Mouse (Mus musculus) embryonic facial prominence, embryonic 10.5 days (tissue): ENCODE measurements at regions not wholly inside any gene's neighbourhood (a gene's known extent, or its start where the extent isn't known, plus 50 kb on each side); places are given as distances from the start of the nearest gene placed in this dataset.
A peak's percentile ranks its signal among the peaks of the same experiment; 100 is the strongest.

Experiments used
- DNase-seq: peaks from one replicate; pipeline ENCODE4 v3.0.0-alpha.2; 2017; ENCODE audit warnings: low spot score
- H3K27ac ChIP-seq: fragments of 300-500 bp; sonication (generic); replicated peaks from 2 replicates; pipeline ENCODE4 v1.5.1; 2016; ENCODE audit warnings: mild to moderate bottlenecking
- H3K27me3 ChIP-seq: fragments of 300-500 bp; sonication (generic); replicated peaks from 2 replicates; pipeline ENCODE4 v1.6.1; 2016; ENCODE audit warnings: low read depth, mild to moderate bottlenecking; ENCODE audit not compliant: poor library complexity, severe bottlenecking
- H3K36me3 ChIP-seq: fragments of 300-500 bp; sonication (generic); replicated peaks from 2 replicates; pipeline ENCODE4 v1.6.1; 2016; ENCODE audit warnings: mild to moderate bottlenecking, moderate library complexity
- H3K4me1 ChIP-seq: fragments of 300-500 bp; sonication (generic); 2 replicates; pipeline ENCODE4 v1.6.1; 2016
- H3K4me3 ChIP-seq: fragments of 300-500 bp; sonication (generic); 2 replicates; pipeline ENCODE4 v1.5.1; 2016; ENCODE audit warnings: mild to moderate bottlenecking, moderate library complexity
- H3K9me3 ChIP-seq: fragments of 300-500 bp; sonication (generic); 2 replicates; pipeline ENCODE4 v1.6.1; 2016; ENCODE audit warnings: mild to moderate bottlenecking
- WGBS: fragments of 180-500 bp; shearing (Covaris S2); methylation state at CpG from one replicate; pipeline ENCODE4 v1.1.7; 2016; 5-methylcytosine and 5-hydroxymethylcytosine counted together

DNA sequence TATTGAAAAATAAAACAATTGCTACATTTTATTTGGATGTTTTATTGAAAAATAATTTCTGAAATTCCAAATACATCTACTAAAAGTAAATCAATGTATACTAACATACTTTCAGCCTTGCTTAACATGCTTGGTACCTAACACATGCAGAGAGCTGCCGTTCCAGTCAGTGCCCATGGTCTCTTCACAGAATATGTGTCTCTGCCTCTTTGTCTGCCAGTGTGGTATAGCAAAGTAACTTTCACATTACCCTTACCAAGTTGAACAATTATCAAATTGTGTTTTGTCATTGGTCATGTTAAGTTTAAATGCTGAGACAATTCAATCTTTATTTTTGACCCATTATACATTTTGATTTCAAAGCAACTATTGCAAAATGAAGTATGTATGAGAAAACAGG is 1159.2 kb upstream of the Foxg1 start:
- Histone ChIP-seq H3K27ac (no peak overlapping the region), H3K27me3 (no peaks in the 10 kb centered on the region), H3K4me3 (no peak overlapping the region), H3K36me3 (no peaks in the 10 kb centered on the region), H3K9me3 (no peaks in the 10 kb centered on the region), H3K4me1 (no peaks in the 10 kb centered on the region)
- WGBS = 79% methylated on average over 1 of the region's 1 CpGs
- DNase-seq = no peak

DNA sequence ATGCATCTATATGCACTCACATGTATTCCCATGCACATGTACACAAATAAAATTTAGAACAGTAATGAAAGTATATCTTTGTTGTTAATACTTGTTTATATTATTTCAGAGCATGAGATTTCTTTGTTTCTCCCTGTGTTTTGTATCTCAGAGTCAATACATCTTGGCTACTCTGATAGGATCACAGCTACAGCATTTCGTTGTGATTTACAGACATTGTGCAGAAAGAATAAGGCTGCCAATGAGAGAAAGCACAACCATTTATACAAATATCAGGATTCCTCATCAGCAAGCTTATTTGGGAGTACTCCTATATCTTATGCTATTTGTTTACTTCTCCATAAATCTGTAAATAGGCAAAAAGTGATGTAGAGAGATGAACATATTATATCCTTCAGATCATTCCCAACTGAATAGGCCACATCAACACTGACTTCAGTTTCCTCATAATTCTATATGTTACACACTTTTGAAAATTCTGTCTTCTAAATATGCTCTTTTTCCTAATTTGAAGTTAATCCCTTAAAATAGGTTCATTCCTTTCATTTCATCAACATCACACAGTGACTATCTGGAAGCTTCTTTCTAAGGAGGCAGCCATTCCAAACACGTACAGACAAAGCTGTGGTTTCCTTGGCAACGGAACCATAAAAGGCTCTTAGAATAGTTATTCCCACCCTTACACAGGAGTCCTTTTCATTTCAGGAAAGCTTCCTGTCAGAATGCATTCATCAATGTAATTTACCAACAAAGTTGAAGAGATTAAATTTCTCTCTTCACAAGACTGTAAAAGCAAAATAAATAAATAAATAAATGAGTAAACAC is 1160.3 kb upstream of the Foxg1 start:
- Histone ChIP-seq H3K4me1 (no peaks in the 10 kb centered on the region), H3K27ac (no peak overlapping the region), H3K27me3 (no peaks in the 10 kb centered on the region), H3K4me3 (no peak overlapping the region), H3K9me3 (no peaks in the 10 kb centered on the region), H3K36me3 (no peaks in the 10 kb centered on the region)
- WGBS = 65% methylated on average over 3 of the region's 3 CpGs
- DNase-seq = peak; percentile 21

DNA sequence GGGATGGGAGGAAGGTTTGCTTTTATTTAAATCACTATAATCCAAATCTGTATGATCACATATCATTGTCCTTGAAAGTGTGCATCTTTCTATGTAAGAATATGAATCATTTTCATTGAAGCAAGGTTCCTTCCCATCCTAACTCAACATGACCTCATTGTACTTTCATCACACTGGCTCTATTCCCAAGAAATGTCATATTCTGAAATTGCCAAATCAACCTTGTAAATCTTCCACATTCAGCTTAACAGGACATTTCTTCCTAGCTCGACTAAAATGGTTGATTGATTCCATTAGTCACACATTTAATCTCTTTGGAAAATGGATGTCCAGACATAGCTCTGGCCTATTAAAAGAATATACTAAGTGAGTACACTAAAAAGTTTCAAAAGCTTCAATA is 1200.6 kb upstream of the Foxg1 start:
- no peaks in the 10 kb centered on the region for H3K9me3 ChIP-seq
- DNase-seq = no peak

DNA sequence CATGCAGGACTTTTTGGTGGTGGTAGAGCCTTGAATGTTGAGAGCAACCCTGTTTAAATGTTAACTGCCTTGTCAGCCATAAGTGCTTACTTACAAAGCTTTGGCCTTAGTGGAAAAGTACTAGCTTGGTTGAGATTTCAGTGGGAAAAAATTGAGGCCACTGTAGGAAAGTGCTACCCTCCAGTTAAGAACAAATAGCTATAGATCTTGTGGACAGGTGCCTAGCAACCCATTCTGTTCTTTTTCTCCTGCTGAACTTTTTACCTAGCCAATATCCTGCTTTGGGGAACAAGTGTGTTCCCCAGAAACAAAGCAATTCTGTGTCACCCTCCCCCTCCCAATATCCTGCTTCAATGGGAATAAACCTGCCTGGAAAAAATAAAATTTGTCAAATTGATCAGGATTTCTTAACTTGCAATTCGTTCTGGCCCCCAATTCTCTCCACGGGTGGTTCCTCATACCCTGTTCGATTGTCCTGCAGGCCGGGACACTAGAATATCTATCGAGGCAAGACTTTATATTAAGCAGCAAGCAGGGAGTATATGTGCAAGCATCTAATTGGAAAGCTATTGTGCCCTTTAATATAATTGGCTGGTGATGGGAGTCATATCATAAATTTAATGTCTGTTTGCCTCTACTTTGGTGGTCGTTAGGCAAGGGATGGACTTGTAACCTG is 1208.4 kb upstream of the Foxg1 start:
- Histone ChIP-seq H3K27ac (no peak overlapping the region), H3K4me1 (no peaks in the 10 kb centered on the region), H3K9me3 (no peaks in the 10 kb centered on the region), H3K27me3 (no peaks in the 10 kb centered on the region), H3K4me3 (no peak overlapping the region), H3K36me3 (no peaks in the 10 kb centered on the region)
- 85% methylated on average over 6 of the region's 6 CpGs for WGBS
- no peak for DNase-seq

More for the DNA sequence above, 1200.6 kb upstream of the Foxg1 start:
- H3K36me3 ChIP-seq = no peaks in the 10 kb centered on the region
- no peaks in the 10 kb centered on the region for H3K4me1 ChIP-seq
- no peak overlapping the region for H3K27ac ChIP-seq
- 74% methylated on average over 1 of the region's 1 CpGs for WGBS
- no peaks in the 10 kb centered on the region for H3K27me3 ChIP-seq
- no peak overlapping the region for H3K4me3 ChIP-seq

DNA sequence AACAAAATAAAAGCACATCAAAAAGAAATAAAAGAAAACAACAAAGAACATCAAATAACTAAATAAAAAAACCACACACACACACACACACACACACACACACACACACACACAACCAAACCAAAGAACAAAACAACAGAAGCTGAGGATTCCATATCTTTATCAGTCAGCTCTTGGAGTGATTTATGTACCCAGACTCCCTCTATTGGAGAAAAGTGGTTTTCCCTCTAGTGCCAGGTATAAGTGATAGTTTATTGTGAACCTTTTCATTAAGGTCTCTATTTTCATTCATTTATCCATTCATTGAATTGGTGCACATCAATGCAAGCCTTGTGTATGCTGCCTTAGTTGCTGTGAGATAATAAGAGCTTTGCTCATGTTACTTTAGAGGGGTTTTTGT is 1236.3 kb upstream of the Foxg1 start:
- H3K36me3 ChIP-seq = no peaks in the 10 kb centered on the region
- H3K27ac ChIP-seq = no peak overlapping the region
- H3K9me3 ChIP-seq = no peaks in the 10 kb centered on the region
- H3K4me3 ChIP-seq = no peak overlapping the region
- H3K4me1 ChIP-seq = no peaks in the 10 kb centered on the region
- DNase-seq = no peak
- H3K27me3 ChIP-seq = no peaks in the 10 kb centered on the region

DNA sequence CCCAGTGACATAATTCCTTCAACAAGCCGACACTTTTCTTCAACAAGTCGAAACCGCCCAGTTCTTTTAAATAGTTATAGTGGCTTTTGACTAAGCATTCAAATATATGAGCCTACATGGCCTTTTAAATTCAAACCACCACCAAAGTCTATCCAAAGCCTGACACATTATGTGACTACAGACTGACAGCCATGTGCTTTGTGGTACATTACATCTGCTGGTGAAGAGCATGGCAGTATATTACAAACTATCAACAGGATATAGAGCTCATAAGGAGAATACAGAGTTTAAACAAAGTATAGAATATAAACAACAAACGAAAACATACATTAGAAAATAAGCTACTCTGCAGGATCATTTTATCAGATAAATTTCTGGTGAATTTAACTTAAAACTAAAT is 1259.5 kb upstream of the Foxg1 start:
- H3K4me1 ChIP-seq = no peaks in the 10 kb centered on the region
- H3K27ac ChIP-seq = no peak overlapping the region
- H3K36me3 ChIP-seq = no peaks in the 10 kb centered on the region
- no peak overlapping the region for H3K4me3 ChIP-seq
- no peaks in the 10 kb centered on the region for H3K27me3 ChIP-seq
- H3K9me3 ChIP-seq = no peaks in the 10 kb centered on the region
- DNase-seq = no peak
- 90% methylated on average over 4 of the region's 4 CpGs for WGBS

DNA sequence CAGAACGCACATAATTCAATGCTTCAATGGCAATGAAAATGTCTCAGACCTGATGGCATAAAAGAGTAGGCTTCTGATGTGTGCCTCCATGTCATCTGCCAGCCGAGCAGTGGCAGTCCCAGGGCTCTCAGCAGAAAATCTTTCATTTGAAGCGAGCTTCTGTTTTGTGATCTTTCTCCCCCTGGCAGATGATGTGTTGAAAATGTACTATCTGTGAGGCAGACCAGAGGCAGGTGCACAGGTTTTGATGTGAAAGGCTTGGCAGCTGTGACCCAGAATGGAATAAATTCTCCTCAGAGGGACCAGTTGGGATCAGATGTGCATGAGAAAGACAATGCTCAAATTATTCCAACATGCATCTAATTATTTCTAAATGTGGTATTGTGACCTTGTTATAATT is 1281.0 kb upstream of the Nova1 start:
- Histone ChIP-seq H3K27me3 (no peaks in the 10 kb centered on the region), H3K27ac (no peak overlapping the region), H3K4me3 (no peak overlapping the region), H3K36me3 (no peaks in the 10 kb centered on the region), H3K9me3 (0 out of 2 replicates have a peak, but pooled peaks cover 5% of the 10 kb centered on the region), H3K4me1 (no peaks in the 10 kb centered on the region)
- 84% methylated on average over 3 of the region's 3 CpGs for WGBS
- no peak for DNase-seq

DNA sequence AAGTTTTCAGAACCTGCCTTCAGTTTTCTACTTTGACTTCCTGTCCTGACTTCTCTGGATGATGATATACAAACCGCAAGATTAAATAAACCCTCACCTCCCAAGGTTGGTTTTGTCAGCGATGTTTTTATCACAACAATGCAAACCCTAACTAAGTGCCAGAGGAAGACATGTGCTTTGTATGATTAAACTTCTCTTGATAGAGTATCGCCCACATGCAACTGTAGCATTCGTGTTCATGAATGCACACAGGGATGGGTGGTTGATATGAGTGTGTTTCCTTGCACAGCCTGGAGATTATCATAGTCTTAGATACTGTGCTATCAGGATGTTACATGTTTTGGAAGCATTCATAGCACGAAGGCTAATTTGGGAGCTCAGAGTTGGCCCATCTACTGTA is 1268.3 kb upstream of the Nova1 start:
- no peak for DNase-seq
- Histone ChIP-seq H3K27me3 (no peaks in the 10 kb centered on the region), H3K4me3 (no peak overlapping the region), H3K4me1 (no peaks in the 10 kb centered on the region), H3K9me3 (no peaks in the 10 kb centered on the region), H3K27ac (no peak overlapping the region), H3K36me3 (no peaks in the 10 kb centered on the region)
- 90% methylated on average over 5 of the region's 5 CpGs for WGBS

DNA sequence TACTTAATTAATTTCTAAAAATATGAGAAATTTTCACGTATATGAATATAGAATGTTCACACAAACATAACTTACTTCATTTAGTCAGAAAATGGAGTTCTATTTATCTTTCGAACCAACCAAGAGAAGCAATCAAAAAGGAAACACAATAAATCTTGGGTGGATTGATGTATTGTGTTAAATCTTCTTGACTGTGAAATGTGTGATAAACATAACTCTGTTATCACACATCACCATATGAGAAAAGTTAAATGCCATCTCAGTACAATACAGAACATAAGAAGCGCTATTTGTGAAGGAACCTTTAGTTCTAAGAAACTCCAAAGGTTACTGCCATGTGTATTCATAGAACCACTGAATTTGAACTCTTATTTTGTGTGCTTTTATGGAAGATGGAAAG is 1264.6 kb upstream of the Nova1 start:
- H3K4me1 ChIP-seq = no peaks in the 10 kb centered on the region
- H3K9me3 ChIP-seq = no peaks in the 10 kb centered on the region
- H3K27me3 ChIP-seq = no peaks in the 10 kb centered on the region
- H3K27ac ChIP-seq = no peak overlapping the region
- H3K36me3 ChIP-seq = no peaks in the 10 kb centered on the region
- 86% methylated on average over 3 of the region's 3 CpGs for WGBS
- no peak for DNase-seq
- H3K4me3 ChIP-seq = no peak overlapping the region

DNA sequence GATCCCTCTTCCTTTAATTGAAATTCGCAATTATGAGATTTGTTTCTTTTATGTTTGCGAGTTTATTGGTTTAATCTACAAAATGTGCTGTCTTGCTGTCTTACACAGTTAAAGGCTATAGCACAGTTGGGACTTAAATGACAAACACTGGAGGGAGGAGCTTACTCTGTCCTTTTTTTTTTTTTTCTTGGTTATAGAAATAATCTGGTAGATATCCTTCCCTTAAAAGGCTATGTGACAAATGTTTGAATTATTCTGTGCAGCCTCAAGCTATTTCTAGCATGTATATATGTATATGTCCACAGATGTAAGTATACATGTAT is 1243.9 kb upstream of the Nova1 start:
- no peaks in the 10 kb centered on the region for H3K4me1 ChIP-seq
- 88% methylated on average over 2 of the region's 2 CpGs for WGBS

DNA sequence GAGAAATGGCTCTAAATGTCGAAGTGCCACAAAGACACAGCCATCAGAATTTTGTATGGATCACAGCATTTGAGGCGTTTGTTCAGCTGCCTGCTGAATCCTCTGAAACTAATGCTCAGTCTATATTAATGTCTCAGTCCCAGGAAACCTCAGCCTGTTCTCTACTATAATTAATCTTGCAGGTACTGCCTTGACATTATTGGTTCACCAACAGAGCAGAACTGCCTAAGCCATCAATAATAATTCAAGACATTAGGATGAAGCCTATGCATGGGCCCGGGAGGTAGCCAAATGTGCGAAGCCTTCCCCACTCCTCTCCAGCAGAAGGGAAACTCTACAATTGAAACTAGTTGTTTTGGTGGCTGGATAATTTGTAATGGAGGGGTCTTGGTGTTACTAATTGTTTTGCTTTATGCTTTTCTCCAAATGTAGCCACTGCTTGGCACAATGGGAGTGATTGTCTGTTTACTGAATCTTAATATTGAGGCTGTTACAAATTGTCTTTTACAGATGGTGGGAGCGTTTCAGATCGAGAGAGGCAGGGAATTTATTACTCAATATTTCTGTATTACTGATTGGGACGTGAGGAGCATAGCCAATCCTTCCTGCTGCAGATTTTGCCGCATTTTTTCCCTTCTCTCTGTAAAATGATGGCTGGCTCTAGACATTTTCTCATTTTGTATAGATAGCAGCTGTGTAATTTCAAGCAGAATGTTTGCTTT is 1243.3 kb upstream of the Nova1 start:
- Histone ChIP-seq H3K4me1 (no peaks in the 10 kb centered on the region), H3K27me3 (no peaks in the 10 kb centered on the region), H3K27ac (no peak overlapping the region), H3K36me3 (no peaks in the 10 kb centered on the region), H3K4me3 (no peak overlapping the region), H3K9me3 (no peaks in the 10 kb centered on the region)
- 89% methylated on average over 8 of the region's 8 CpGs for WGBS
- DNase-seq = no peak

More for the DNA sequence above, 1243.9 kb upstream of the Nova1 start:
- Histone ChIP-seq H3K4me3 (no peak overlapping the region), H3K36me3 (no peaks in the 10 kb centered on the region), H3K27ac (no peak overlapping the region), H3K27me3 (no peaks in the 10 kb centered on the region), H3K9me3 (no peaks in the 10 kb centered on the region)
- no peak for DNase-seq

DNA sequence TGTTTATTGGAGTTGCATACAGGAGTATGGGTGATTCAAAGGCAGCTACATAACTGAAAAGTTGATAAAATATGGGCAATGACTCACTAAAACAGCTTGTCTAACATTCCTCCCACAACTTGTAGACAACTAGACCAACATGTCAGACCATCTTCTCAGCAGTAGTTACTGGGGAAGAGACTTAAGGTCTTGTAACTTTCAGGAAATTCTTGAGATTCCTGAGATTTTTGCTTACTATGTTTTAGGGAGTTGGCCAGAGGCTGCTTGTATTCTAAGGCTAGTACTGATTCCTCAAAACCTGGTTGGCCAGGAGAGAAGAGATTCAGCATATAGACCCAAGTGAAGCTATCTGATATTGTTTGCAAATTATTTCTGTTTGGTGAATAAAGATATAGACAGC is 1201.7 kb upstream of the Nova1 start:
- H3K4me1 ChIP-seq = no peaks in the 10 kb centered on the region
- no peak overlapping the region for H3K4me3 ChIP-seq
- no peak overlapping the region for H3K27ac ChIP-seq
- H3K36me3 ChIP-seq = no peaks in the 10 kb centered on the region
- no peaks in the 10 kb centered on the region for H3K27me3 ChIP-seq
- no peaks in the 10 kb centered on the region for H3K9me3 ChIP-seq
- no peak for DNase-seq

DNA sequence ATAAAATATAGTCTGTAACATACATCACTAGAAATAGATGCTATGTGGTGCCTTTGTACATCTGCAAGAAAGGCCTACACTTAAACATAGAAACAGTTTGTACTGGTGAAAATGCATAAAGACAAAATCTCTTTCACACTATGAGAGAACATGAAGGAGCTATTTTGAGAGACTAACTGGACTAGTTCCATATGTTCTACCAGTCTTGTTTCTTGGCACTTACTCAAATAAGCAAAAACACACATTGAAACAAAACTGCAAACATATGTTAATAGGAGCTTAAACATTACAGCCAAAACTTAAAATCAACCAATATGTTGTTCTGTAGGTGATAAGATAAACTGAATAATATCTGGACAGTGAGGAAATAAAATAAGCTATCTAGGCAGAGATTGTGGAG is 1157.1 kb upstream of the Nova1 start:
- Histone ChIP-seq H3K9me3 (no peaks in the 10 kb centered on the region), H3K36me3 (no peaks in the 10 kb centered on the region), H3K4me3 (no peak overlapping the region), H3K27me3 (no peaks in the 10 kb centered on the region), H3K27ac (no peak overlapping the region), H3K4me1 (no peaks in the 10 kb centered on the region)
- DNase-seq = no peak
